Mouse (Mus musculus) urinary bladder, postnatal 10 days (tissue): ENCODE measurements around the gene Trit1.

ENCODE experiments used
- DNase-seq: peaks from one replicate; pipeline ENCODE4 v3.0.0; 2022; ENCODE audit warnings: low spot score

The Trit1 gene

GRCm38 (mm10) chr4:123050681-123051211 lies 34.3 kb downstream of the Trit1 start:
- peak; percentile 47 for DNase-seq

GRCm38 (mm10) chr4:123053179-123053578 lies 36.8 kb downstream of the Trit1 start:
- no peak for DNase-seq

DNA sequence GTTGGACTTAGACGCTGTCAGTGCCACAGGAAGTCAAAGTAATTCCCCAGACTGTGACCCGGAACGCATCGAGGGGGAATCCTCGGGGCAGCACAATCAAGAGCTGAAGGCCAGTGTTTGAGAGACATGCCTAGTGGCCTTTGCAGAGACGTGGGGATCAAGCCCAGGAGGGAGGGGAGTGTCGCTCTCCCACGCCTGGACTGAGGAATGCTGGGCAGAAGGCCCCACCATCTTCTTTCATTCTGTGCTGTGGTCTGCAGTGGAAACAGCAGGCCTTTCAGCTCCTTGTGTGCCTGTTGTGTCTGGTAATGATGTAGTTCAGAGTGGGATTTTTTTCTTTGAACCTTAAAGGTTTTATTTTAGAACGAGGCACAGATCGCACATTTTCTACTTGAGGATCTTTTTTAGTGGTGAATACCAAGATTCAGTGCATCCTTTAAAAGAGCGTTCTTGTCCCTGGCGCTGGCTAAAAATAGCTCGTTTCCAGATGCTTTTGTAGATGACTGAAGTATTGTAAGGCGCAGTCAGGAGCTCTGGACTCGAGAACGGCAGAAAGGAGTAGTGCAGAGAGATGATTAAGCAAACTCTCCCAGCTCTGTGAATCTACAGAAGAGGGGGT lies 37.9 kb downstream of the Trit1 start:
- DNase-seq: no peak

DNA sequence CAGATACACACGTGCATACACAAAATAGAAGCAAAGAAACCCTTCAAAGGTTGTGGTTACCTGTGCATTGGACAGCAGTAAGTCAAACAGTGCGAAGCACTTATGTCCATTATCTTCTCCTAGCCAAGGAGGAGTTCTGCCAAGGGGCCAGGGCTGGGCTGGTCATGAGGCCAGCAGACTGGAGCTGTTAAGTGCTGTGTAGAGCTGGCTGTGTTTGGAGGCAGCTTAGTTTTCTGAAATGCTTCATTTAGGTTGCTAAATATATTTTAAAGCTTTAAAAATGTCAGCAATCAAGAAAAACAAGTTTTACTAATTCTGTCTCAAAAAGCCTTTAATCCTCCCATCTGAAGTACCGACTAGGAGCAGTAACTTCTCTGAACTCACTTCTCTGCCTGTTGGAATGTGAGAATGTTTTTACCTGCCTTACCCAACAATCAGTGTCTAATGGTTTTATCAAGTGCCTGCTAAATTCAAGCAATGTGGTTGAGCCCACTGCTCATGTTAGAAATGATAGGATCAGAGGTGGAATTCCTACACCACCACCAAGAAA lies 40.2 kb downstream of the Trit1 start:
- no peak for DNase-seq

DNA sequence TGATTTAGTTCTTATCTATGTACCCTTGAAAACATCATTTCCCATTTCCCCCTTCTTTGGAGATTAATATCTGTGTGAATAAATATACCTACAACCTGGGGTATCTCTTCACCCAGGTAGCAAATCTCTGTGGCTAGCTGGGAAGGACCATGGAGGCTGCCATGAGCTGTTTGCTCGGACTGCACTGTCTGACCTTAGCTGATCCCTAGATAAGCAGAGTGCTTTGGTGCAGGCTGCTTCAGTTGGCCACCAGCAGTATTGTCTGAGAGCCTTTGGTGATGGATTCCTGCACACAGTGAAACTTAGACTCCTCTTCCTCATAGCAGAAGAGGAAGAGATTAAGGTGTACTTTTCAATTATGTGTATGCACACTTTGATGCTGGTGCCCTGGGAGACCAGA lies 41.6 kb downstream of the Trit1 start:
- no peak for DNase-seq

GRCm38 (mm10) chr4:123061744-123062143 lies 45.3 kb downstream of the Trit1 start:
- no peak for DNase-seq

GRCm38 (mm10) chr4:123068646-123069045 lies 52.2 kb downstream of the Trit1 start:
- no peak for DNase-seq

DNA sequence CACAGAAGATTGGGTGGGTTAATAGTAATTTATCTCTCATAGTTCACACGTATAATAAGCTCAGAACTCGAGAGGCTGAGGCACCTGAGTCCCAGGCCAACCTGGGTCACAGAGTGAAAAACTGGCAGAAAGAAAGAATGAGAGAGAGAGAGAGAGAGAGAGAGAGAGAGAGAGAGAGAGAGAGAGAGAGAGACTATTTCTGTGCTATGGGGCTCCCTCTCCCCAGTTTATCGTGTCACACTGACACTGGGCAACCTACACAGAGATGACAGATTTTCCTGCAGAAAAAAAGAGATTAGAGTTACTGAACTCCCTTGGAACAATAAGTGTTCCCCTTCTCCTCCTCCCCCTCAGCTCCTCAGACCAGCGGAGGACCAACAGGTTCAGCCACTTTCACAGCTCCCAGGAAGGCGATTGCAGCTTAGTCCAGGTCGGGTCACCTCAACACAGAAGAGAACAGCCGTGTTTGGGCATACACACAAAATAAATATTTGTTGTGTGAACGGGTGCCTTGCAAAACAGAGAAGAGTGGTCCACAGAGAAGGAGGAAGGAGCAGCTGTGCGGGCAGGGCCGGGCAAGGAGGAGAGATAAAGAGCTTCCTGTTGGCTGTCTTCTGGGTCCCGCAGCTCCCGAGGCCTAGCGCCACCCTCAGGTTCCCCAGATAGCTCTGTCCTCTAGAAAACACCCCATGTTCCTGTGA lies 55.0 kb downstream of the Trit1 start:
- peak; percentile 23 for DNase-seq

DNA sequence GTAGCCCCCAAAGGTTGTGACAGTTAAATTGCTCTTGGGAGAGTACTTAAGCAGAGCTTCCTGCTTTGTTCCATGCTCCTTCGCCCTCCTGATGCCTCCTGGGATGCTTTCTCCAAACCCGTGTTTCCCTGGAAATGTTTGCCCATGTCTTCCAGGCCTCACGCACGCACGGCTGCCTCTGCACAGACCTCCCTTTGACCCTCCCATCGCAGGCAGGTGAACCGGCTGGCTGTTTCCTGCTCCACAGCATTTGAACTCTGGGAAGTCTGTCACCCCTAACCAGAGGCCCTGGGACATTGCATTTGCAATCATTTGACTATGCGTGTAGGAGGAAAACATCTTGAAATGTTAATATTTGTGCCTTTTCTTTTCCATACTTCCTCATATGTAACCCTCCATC lies 60.5 kb downstream of the Trit1 start:
- no peak for DNase-seq

DNA sequence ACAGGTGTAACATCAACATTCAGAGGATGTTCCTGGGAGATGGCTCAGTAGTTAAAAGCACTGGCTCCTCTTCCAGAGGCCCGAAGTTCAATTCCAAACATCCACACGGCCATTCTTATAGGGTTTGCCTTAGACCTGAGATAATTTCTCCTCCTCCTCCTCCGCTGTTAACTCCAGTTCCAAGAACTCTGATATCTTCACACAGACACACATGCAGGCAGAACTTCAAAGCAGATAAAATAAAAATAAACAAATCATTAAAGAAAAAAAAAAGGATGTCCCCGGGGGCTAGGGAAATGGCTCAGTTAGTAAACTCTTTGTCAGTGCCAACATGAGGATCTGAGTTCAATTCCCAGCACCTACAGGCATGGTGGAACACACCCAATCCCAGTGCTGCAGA lies 61.8 kb downstream of the Trit1 start:
- DNase-seq: no peak

DNA sequence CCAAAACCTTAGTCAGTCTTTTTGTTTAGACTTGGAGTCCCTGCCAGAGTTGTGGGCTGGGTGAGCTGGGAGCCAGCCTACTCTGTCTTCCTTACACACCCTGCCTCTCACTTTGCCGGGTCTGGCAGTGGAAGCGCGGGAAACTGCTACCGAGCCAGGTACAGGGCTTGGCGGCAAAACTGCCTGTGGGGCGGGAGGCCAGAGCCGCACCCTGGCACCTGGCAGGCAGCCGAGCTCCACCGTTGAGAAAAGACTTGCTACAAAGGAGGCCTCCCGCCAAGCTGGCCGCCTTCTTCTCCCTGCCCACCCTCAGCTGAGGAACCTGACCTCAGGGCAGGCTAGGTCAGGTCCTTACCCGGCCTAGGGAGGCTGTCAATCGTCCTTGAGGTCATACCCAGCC lies 64.4 kb downstream of the Trit1 start:
- no peak for DNase-seq

GRCm38 (mm10) chr4:123082283-123083163 lies 66.1 kb downstream of the Trit1 start:
- no peak for DNase-seq

DNA sequence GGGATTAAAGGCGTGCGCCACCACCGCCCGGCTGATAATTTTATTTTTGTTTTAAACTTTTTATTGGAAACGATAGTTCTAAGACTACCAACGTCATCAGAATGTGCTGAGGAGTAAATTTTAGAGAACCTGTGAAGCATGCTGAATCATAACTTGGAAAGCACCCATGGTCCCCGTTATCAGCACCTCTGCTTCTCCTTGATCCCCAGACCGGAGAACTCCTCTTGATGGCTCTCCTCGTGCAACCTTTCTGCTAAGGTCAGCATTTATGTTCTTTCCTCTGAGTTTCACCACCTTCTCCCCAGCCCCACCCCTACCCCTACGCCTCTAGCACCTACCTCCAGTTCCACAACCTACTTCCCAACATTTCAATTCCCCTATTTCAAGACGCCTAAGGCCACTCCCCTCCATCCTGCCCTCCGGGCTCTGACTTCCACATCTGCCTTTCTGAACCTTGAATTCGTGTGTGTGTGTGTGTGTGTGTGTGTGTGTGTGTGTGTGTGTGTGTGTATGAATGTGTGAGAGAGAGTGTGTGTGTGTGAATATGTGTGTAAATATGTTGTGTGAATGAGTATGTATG lies 67.0 kb downstream of the Trit1 start:
- no peak for DNase-seq

DNA sequence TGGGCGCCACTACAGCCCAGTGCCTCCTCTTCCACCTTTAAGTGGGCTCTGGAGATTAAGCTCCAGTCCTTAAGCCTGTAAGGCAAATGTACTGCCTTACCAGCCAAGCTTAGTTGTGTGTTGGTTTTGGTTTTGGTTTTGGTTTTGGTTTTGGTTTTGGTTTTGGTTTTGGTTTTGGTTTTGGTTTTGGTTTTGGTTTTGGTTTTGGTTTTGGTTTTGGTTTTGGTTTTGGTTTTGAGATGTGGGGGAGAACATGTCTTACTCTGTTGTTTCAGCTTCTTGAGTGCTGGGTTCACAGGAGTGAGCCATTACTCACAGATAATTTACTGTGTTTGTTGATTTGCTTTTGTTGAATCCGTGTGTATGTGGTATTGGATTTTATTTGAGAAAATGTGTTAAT lies 68.9 kb downstream of the Trit1 start:
- DNase-seq: no peak

GRCm38 (mm10) chr4:123086381-123086780 lies 70.0 kb downstream of the Trit1 start:
- no peak for DNase-seq

DNA sequence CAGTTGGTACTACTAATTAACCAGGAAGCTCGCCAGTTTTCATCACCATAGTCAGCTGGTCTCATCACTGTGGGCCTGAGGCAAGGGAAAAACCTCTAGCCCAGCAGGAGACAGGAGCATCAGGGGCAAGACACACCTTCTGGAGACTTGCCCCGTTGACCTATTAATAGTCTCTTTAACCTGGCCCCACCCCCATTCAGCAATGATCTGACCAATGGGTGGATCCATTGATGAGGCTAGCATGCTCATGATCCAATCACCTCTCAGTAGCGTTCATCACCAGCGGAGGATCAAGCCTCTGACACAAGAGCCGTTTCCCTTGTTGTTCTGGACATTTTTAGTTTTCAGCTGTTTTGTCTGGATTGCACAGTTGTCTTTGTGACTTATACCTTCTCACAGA lies 76.2 kb downstream of the Trit1 start:
- no peak for DNase-seq

DNA sequence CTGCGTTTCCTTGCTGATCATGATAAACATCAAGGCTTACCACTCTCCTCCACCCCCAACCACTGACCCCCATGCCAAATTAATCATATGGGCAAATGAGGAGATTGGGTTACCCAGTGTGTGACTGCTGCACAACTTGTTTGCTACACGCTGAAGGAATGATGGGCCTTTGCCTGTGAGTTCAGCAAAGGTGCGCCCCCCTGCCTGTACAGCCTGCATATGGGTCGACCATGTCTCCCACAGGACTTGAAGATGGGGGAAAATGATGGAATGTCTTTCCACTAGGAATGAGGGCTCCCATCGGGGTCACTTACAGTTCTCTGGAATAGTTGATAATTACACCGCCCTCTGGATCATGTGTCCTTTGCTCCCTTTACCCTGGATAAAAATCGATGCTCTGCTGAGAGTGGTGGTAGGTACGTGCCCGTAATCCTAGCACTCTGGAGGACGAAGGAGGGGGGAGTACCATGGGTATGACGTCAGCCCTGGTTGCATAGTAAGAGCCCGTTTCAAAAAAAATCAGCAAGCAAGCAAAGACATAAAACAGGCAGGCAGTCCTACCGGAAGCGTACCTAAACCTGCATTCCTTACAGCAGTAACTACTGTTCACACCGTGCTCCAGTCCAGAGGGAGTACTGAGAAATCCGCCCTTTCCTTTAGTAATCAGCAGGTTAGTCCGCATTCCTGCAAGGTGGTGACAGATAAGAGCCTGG lies 76.8 kb downstream of the Trit1 start:
- DNase-seq: no peak

DNA sequence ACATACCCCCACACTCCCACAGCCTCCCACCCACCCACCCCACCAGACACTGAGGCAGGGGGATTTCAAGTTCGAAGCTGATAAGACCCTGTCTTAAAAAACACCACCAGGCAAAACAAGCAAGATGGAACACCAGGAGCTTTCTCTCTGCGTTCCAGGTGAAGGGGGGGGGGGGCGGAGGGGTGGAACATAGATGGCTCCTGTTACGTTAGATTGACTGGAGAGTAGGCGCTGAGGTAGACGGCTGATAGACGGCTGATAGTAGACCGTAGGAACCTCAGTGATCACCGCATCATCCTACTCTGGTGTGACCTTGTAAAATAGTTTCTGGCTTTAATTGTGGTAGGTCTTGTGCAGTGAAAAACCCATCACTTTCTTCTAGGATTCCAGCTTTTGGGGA lies 77.5 kb downstream of the Trit1 start:
- no peak for DNase-seq
